Mouse (Mus musculus) heart, embryonic 14.5 days (tissue): ENCODE data around the gene Psph. TPM values are rescaled to one million over a fixed set of nuclear protein-coding genes. Genes with fewer than 3 reads are reported as not detected.
"Not testable (repeated sequence)": the region's sequence is repeated elsewhere in the genome, so short reads cannot be mapped to it uniquely, and the experiment has no call there.

Experiments used
- ATAC-seq: fragments of 200-750 bp; cut with Nextera tagmentation; 2 replicates; pipeline ENCODE4 v1.8.0; 2017; ENCODE audit warnings: low read depth, moderate TSS enrichment; ENCODE audit not compliant: insufficient number of reproducible peaks, insufficient read depth, low FRiP score
- H3K27ac ChIP-seq, 2 experiments: fragments of 200-500 bp in 1 of 2; fragments of 300-500 bp in 1 of 2; sonication (generic) in 1 of 2; replicated peaks in 1 of 2; 2 replicates each; pipeline ENCODE4 v1.5.1; 2012 to 2014; ENCODE audit warnings: low read depth in 2 of 2, low read length in 2 of 2, control low read depth in 1 of 2, mild to moderate bottlenecking in 1 of 2, mixed read lengths in 1 of 2; ENCODE audit not compliant: control insufficient read depth in 1 of 2, insufficient read depth in 1 of 2
- H3K27me3 ChIP-seq: fragments of 300-500 bp; sonication (generic); 2 replicates; pipeline ENCODE4 v1.6.1; 2014; ENCODE audit warnings: mild to moderate bottlenecking, low read length, control low read depth; ENCODE audit not compliant: control insufficient read depth, insufficient read depth
- H3K36me3 ChIP-seq: fragments of 300-500 bp; sonication (generic); 2 replicates; pipeline ENCODE4 v1.6.1; 2014; ENCODE audit warnings: mild to moderate bottlenecking, control low read depth, low read length, mixed read lengths; ENCODE audit not compliant: control insufficient read depth, insufficient read depth
- H3K4me1 ChIP-seq, 2 experiments: fragments of 200-500 bp in 1 of 2; fragments of 300-500 bp in 1 of 2; sonication (generic) in 1 of 2; 2 replicates each; pipeline ENCODE4 v1.6.1; 2012 to 2014; ENCODE audit warnings: low read length in 2 of 2, control low read depth in 1 of 2, mixed read lengths in 1 of 2; ENCODE audit not compliant: control insufficient read depth in 2 of 2, insufficient read depth in 2 of 2
- H3K4me2 ChIP-seq: fragments of 300-500 bp; sonication (generic); 2 replicates; pipeline ENCODE4 v1.6.1; 2014; ENCODE audit warnings: mild to moderate bottlenecking, low read length
- H3K4me3 ChIP-seq, 2 experiments: fragments of 200-500 bp in 1 of 2; fragments of 300-500 bp in 1 of 2; sonication (generic) in 1 of 2; 2 replicates each; pipeline ENCODE4 v1.5.1; 2012 to 2014; ENCODE audit warnings: low read length in 2 of 2, mild to moderate bottlenecking in 2 of 2, control low read depth in 1 of 2, low read depth in 1 of 2, moderate library complexity in 1 of 2; ENCODE audit not compliant: control insufficient read depth in 1 of 2, insufficient read depth in 1 of 2
- H3K9ac ChIP-seq: fragments of 300-500 bp; sonication (generic); 2 replicates; pipeline ENCODE4 v1.6.1; 2014; ENCODE audit warnings: mild to moderate bottlenecking, low read length
- H3K9me3 ChIP-seq: fragments of 300-500 bp; sonication (generic); 2 replicates; pipeline ENCODE4 v1.6.1; 2016; ENCODE audit warnings: low read length, control low read depth; ENCODE audit not compliant: control insufficient read depth
- WGBS: fragments of 180-500 bp; shearing (Covaris S2); extraction: QIAGEN DNeasy Blood & Tissue Kit; methylation state at CpG from one replicate; pipeline ENCODE4 v1.1.7; 2014; 5-methylcytosine and 5-hydroxymethylcytosine counted together
- polyA plus RNA-seq: library from polyadenylated mRNA; unstranded; fragments of >200 nt; fragmentation: Nextera tagmentation; extraction: Ambion mirVana; gene quantifications from 2 replicates; pipeline ENCODE4 v1.2.1, GENCODE M21; 2014

Gene Psph
- 28.8 and 29.7 TPM in 2 replicates for polyA plus RNA-seq

- Histone ChIP-seq H3K36me3 (peaks cover 37% of the 10 kb centered on the region), H3K4me1 (peaks cover 0 to 20% of the 10 kb centered on the region in 2 experiments; a peak in 3 of 4 replicates), H3K4me3 (peak within 1 kb of the TSS; percentile 79 to 92), H3K9ac (peak within 1 kb of the TSS; percentile 99), H3K27ac (peak within 1 kb of the TSS; percentile 95 to 99), H3K4me2 (peak within 1 kb of the TSS; percentile 94), H3K27me3 (no peaks in the 10 kb centered on the region), H3K9me3 (no peaks in the 10 kb centered on the region)
- WGBS, result under 1% methylated on average over 73 of the region's 73 CpGs
- peak; percentile 99 for ATAC-seq
Observed at GRCm38 (mm10) chr5:129786818-129787790, at the start of gene Psph. Gene Psph (minus strand): TSS chr5:129787449.

DNA sequence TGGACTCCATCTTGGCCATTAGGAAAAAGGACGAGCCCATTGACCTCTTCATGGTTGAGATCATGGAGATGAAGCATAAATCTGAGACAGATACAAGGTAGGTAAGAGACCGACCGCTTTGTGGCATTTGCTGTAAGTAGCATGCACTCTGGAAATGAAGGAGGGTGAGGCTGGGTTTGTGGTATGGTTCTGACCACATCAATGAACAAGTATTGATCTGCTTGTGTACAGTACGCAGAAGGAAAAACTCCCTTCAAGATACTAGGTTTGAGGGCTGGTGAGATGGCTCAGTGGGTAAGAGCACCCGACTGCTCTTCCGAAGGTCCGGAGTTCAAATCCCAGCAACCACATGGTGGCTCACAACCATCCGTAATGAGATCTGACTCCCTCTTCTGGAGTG is 3.3 kb upstream of the Psph start:
- not testable (repeated sequence) for H3K9ac ChIP-seq, H3K4me2 ChIP-seq, H3K9me3 ChIP-seq, ATAC-seq, H3K4me3 ChIP-seq, H3K27ac ChIP-seq, H3K27me3 ChIP-seq
- H3K36me3 ChIP-seq, result peaks cover 62% of the 10 kb centered on the region
- H3K4me1 ChIP-seq, result peaks cover 0 to 17% of the 10 kb centered on the region in 2 experiments; a peak in 3 of 4 replicates
- 92% methylated on average over 7 of the region's 8 CpGs for WGBS

GRCm38 (mm10) chr5:129787818-129788593 is 757 bp upstream of the Psph start:
- Histone ChIP-seq H3K27me3 (no peaks in the 10 kb centered on the region), H3K27ac (peak overlapping the region in 1 of 2 experiments; percentile 95; a peak in 2 of 4 replicates), H3K4me3 (peak overlapping the region; percentile 79 to 92), H3K36me3 (peaks cover 46% of the 10 kb centered on the region), H3K9me3 (no peaks in the 10 kb centered on the region), H3K9ac (peak overlapping the region; percentile 99), H3K4me2 (peak overlapping the region; percentile 94), H3K4me1 (peaks cover 0 to 17% of the 10 kb centered on the region in 2 experiments; a peak in 3 of 4 replicates)
- 11% methylated on average over 11 of the region's 11 CpGs for WGBS
- no peak for ATAC-seq

DNA sequence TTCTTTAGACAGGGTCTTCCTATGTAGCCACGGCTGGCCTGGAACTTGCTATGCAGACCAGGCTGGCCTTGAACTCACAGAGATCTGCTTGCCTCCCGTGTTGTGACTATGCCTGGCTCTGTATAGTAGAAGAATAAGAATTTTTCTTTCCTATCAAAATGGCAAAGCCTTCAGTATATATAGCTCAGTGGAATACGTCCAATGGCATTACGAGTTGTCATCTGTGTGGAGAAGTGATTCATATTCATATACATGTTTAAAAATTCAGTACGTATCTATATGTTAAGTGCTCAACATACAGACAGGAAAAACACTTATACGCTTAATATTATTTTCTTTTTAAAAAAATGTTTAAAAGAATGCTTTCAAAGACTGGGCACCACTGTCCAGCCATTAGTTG is 1.1 kb downstream of the Psph start:
- Histone ChIP-seq H3K27me3 (no peaks in the 10 kb centered on the region), H3K36me3 (peaks cover 28% of the 10 kb centered on the region), H3K4me2 (peak overlapping the region; percentile 94), H3K4me3 (peak overlapping the region; percentile 73 to 92; a peak in 3 of 4 replicates), H3K27ac (peak overlapping the region; percentile 95 to 99; a peak in 3 of 4 replicates), H3K9me3 (no peaks in the 10 kb centered on the region), H3K9ac (peak overlapping the region; percentile 99), H3K4me1 (peaks cover 0 to 20% of the 10 kb centered on the region in 2 experiments; a peak in 3 of 4 replicates)
- 74% methylated on average over 6 of the region's 6 CpGs for WGBS
- no peak for ATAC-seq

- Histone ChIP-seq H3K4me3 (no peak overlapping the region), H3K4me2 (no peak overlapping the region), H3K9ac (no peak overlapping the region), H3K9me3 (no peaks in the 10 kb centered on the region), H3K27ac (no peak overlapping the region), H3K27me3 (no peaks in the 10 kb centered on the region), H3K36me3 (peaks cover 20% of the 10 kb centered on the region), H3K4me1 (peaks cover 0 to 20% of the 10 kb centered on the region in 2 experiments; a peak in 3 of 4 replicates)
- WGBS, result 87% methylated on average over 5 of the region's 5 CpGs
- no peak for ATAC-seq
Observed at GRCm38 (mm10) chr5:129785235-129785870, 1.9 kb downstream of the Psph start.

- ATAC-seq, result no peak
- Histone ChIP-seq H3K9me3 (no peaks in the 10 kb centered on the region), H3K4me1 (peaks cover 2 to 10% of the 10 kb centered on the region in 2 experiments; a peak in 3 of 4 replicates), H3K27ac (no peak overlapping the region), H3K27me3 (no peaks in the 10 kb centered on the region), H3K36me3 (no peaks in the 10 kb centered on the region), H3K9ac (no peak overlapping the region), H3K4me3 (no peak overlapping the region), H3K4me2 (no peak overlapping the region)
- 39% methylated on average over 3 of the region's 3 CpGs for WGBS
Observed at GRCm38 (mm10) chr5:129782211-129782610, 5.0 kb downstream of the Psph start.

DNA sequence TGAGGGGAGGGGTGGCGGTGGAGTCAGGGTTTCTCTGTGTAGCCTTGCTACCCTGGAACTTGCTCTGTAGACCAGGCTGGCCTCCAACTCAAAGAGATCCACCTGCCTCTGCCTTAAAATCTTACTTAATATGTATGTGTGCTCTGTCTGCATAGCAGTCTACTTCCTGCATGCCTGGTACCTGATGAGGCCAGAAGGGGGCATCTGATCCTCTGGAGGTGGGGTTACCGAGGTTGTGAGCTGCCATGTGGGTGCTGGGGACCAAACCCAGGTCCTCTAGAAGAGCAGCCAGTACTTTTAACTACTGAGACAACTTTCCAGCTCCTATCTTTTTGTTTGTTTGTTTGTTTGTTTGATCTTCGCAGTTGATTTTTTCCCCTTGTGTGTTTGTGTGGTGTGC is 7.1 kb downstream of the Psph start:
- no peaks in the 10 kb centered on the region for H3K27me3 ChIP-seq

More for the DNA sequence above, 7.1 kb downstream of the Psph start:
- H3K36me3 ChIP-seq, result no peaks in the 10 kb centered on the region
- no peak overlapping the region for H3K4me2 ChIP-seq
- WGBS, result 90% methylated on average over 3 of the region's 3 CpGs
- no peak for ATAC-seq
- H3K9me3 ChIP-seq, result no peaks in the 10 kb centered on the region
- no peak overlapping the region for H3K4me3 ChIP-seq
- H3K27ac ChIP-seq, result no peak overlapping the region
- peaks cover 2 to 4% of the 10 kb centered on the region in 2 experiments; a peak in 1 of 4 replicates for H3K4me1 ChIP-seq
- no peak overlapping the region for H3K9ac ChIP-seq
